Mouse (Mus musculus) hindlimb bud, embryonic 11.5 days (tissue): Measurements from ENCODE around the gene Slc17a7.
"Not testable (repeated sequence)": the region's sequence is repeated elsewhere in the genome, so short reads cannot be mapped to it uniquely, and the experiment has no call there.

Experiments used
- DNase-seq: peaks from one replicate; pipeline ENCODE4 v3.0.0-alpha.2; 2012; ENCODE audit warnings: low read depth, low spot score; ENCODE audit errors: extremely low spot score

Slc17a7 gene

DNA sequence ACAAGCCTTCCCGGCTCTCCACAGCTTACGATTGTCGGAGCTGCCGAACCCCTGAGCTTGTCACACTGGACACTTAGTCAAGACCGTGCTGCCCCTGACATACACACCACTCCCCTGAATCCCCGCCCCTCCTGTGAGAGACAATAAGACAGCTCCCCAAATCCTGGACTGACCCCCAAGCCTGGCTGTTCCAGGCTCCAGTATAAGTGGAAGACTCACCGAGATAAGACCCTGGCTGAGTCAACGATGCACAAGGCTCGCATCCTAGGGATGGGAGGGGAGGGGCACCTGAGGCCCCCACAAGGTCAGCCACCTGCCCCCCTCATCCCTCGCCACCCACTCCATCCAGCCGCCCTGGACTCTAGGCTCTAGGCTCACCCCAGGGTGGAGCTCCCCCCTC lies 31.9 kb upstream of the Slc17a7 start:
- DNase-seq, result no peak

DNA sequence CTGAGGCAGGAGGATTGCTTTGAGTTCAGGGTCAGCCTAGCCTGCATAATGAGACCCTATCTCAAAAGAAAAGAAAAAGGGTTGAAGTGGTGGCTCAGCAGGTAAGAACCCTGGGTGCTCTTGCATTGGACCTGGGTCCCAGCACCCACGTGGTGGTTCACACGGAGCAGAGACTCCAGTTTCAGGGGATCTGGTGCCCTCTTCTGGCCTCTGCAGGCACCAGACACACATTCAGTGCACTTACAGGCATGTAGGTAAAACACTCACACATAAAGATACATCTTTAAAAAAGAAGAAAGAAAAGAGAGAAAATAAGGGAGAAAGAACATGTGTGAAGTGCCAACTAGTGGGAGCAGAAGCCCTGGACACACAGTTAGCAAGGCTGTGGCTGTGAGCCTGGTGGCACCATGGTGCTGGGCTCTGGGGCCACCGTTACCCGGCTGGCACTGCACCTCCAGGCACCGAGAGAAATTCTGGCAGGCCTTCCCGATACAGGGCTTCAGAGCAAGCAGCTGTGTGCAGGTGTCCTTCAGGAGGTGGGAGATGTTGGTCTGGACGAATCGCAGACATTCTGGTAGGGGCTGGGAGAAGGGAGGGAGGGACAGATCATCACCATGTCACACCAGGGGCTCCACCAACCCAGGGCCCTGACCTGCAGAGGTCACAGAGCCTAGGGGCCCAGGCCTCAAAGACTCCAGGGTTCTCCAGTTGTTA lies 30.1 kb upstream of the Slc17a7 start:
- DNase-seq, result no peak

DNA sequence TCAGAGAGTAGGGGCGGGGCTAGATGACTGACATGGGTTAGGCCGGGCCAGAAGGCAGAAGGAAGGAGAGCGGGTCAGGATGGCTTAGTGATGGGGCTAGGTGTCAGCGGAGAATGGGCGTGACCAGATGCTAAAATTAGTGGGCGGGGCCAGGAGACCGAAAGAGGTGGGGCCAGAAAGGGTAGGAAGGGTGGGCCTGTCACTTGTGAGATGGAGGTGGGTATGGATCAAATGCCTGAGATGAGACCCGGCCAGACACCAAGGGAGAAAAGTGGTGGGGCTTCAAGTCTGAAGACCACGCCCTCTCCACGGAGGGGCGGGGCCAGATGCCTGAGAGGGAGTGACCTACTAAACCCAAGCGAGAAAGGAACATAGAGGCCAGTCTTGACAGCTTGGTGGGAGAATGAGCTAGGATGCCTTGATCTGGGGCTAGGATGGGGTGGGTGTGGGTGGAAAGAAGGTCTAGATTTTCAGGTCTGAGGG lies 29.2 kb upstream of the Slc17a7 start:
- no peak for DNase-seq

DNA sequence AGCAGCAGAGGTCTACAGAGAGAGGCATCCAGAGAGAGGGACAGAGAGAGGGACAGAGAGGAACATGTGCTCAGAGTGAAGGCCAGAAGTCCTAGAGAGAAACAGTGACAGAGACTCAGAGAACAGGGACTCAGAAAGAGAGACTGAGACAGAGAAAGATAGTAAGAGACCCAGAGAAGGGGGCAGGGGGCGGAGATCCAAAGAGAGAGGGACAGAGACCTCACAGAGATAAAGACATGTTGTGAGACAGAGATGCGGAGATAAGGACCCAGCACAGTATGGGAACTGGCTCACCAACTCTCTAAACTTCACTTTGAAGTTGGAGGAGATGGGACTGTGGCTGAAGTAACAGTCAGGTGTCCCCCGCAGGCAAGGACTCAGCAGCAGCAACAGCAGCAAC lies 28.4 kb upstream of the Slc17a7 start:
- DNase-seq, result no peak

DNA sequence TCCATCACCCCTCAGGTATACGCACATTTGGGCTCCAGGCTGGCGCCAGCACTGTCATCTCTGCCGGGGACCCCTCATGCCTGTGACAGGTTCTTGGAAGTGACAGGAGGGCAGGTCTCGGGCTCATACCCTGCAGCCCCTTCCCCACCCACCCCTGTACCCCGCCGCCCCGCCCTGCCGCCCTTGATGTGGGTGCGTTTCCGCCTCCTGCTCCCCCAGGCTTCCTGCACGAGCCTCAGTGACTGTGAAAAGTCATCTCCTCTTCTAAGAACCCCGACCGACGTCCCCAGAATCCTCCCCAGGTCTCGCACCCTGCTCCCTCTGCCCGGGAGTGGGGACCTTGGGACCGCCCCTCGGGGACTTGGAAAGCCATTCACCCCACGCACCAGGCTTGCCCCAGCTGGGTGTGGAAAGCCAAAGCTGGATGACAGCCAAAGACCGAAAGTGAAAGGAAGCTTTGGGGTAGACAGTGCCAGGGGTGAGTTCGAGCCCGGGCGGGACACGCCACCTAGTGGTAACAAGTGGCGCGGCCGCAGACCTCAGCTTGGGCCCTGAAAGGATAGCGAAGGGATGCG lies 27.7 kb upstream of the Slc17a7 start, which contains the start of the genes Gm45713 and Flt3l:
TSS of gene Gm45713 (minus strand) at position 239 of the 575 bp plus-strand sequence.
TSS of gene Flt3l (minus strand) at position 440 of the 575 bp plus-strand sequence.
- no peak for DNase-seq

DNA sequence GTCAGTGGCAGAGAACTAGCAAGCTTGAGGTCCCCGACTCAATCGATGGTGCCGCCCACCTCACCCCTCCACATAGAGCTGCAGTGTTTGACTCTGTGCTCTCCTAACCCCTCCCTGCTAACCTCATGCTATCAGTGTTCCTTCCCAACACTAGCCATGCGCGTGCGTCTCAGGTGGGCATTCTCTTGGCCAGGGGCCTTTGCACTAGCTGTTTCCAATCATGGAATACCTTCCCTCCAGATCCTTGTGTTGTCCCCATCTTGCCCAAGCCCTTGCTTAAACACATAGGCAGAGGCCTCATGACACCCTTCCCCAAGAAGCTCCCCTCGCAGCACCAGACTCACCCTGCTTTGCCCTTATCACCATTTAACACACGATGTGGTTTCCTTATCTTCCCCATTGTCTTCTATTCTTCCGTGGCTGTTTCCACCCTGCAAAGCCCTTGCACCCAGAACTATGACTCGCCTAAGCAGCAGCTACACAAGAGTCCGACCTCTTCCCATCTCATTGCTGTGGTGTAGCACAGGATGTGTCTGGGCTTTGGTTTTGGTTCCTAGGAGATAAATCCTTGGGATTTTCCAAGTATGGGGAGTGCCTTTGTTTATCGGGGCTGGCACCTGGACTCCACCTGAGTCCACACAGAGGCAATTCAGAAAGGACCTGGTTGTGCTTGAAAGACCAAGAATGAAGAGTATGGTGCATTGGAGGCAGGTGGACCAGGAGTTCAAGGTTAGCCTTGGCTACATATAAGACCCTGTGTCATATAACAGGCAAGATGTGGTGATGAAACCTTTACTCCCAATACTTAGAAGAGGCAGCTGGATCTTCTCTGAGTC lies 26.4 kb upstream of the Slc17a7 start:
- DNase-seq, result no peak

DNA sequence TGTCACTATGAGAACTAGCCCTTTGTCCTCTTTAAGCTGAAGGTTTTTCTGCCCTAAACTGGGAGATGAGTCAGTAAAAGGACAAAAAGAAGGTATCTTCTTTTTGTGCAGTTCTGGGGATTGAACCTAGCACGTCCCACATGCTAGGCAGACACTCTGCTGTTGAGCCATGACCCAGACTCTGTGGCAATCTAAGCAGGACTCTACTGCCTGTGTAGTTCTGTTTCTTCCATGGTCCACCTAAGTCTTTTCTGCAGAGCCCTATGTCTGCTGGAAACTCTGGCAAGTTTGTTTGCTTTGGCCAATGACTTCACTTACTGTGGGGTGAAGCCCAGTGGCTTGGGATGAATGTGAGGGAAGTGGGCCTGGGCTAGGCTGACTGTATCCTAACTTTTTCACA lies 25.3 kb upstream of the Slc17a7 start:
- no peak for DNase-seq

DNA sequence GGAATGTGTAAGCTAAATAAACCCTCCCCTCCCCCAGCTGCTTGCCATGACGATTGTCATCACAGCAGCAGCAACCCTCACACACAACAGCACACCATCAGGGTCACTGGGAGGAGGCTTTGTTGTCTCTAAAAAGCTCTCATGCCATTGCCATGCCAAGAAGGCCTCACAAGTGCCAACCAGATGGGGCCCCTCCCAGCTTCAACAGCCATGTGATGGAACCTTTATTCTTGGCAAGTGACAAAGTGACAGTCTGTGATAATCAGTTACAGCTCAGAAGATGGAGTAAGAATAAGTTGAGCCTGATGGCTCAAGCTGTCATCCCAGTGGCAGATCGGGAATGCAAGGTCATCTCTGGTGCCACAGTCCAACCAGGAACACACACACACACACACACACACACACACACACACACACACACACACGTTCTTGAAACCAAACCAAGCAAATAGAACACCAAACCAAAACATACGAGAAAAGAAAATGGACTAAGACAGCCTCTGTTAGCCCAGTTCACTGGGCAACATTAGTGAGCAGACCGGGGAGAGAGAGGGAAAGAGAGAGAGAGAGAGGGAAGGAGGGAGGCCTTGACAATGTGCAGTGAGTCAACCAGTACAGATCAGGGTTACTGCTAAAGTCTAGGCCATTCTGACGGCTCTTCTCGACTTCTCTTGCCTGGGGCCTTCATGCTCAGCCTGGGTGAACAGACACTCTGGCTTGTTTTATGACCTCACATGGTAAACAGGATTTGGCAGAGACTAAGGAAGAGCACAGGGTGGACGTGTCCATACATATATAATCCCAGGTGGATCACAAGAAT lies 23.6 kb upstream of the Slc17a7 start:
- DNase-seq, result no peak

DNA sequence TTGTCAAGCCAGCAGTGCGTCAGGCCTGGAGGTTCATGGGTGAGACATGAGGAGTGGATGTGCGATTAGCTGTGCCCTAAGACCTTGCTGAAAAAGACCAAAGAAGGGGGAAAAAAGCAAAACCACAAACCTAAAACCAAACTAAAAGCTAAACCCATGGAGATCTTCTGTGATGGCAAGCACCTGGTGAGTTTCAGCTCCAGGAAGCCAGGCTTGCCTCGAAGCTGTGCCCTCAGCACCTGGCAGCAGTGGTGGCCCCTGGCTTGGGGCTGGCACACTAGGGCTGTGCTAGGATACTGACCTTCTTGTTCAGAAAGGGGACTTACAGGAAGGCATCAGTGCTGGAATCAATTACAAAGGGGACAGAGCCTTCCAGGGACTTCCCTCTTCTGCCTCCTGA lies 22.4 kb upstream of the Slc17a7 start:
- no peak for DNase-seq

DNA sequence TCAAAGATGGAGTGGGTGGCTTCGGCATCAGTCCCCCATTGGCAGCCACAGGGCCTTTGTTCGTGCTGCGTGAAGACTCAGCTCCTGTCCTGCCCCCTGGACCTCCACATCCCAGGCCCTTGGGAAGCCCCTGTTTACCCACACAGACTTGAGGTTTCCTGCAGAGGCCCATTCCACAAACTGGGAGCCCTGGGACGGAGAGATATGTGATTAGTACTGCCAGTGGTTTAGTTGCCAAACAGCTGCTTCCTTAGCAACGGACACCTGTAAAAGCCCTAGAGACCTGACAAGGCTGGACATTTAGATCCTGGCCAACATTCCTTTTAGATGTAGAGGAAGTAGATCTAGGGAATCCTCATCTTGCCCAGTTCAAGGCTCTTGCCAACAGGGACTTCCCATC lies 21.8 kb upstream of the Slc17a7 start:
- DNase-seq, result no peak

DNA sequence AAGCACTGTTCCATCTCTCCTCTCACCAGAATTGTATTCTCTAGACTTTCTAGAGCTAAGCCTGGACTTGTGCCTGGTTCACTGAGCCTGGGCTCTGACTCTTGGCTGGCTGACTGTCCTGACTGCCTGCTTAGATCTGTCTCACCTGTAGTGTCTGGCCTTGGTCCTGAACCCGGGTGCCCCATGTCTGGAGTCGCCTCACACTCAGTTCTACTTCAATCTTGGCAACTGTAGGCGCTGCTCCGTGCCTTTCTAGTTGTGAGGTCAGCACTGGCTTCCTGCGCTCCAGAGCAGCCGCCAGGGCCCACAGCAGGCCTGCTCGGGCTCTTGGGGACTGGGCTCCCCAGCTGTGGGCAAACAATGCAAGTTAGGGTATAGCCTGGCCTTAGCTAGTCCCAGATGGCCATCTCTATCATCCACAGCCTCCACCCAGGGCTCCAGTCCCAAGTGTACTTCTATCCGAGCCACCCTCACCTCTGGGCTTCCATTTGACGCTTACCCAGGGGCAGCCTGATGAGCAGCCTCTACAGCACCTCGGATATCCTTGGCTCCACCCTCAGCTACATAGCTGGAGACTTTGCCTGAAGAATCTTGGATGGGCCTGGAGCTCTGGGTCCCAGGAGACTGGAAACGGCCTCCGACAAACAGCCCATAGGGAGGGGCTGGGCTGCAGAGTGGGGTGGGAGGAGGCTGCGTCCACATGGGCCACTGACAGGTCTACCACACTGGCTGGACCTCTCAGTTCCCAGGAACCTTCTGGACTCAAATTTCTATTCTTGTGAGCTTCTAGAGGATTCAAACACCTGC lies 19.2 kb upstream of the Slc17a7 start:
- no peak for DNase-seq

DNA sequence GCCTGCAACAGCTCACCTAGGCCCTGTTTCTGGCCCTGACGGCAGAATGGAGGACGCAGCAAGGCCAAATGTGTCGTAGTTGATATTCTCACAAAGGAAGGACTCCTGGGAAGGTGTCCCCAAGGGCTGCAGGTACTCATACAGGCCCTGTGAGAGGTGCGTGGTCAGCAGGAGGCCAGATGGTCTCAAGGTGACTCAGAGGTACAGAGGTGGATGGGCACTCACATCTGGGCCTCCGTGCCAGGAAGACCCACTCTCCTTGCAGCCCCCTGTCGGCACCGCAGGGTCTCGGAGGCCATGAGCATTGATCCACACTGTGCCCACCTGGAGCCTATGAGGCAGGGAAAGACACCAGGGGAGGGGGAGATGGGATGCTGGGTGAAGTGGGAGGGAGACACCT lies 18.3 kb upstream of the Slc17a7 start:
- no peak for DNase-seq

DNA sequence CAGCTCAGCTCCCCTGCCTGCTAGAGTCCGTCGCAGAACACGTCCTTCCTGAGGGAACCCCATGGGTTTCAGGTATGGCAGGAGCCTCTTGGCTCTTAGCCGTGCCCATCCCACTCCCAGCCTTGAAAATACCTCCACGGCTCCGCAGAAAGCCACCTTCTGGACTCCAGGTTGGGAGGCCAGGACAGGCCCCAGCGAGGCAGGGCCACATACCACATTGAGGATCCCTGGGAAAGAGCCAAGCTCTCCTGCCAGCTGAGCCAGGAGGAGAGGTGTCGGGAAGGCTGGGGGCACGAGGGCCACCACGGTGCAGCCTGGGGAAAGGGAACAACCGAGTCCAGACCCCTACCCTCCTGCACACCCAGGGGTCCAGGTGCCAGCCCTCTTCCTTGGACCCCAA lies 16.5 kb upstream of the Slc17a7 start:
- no peak for DNase-seq

DNA sequence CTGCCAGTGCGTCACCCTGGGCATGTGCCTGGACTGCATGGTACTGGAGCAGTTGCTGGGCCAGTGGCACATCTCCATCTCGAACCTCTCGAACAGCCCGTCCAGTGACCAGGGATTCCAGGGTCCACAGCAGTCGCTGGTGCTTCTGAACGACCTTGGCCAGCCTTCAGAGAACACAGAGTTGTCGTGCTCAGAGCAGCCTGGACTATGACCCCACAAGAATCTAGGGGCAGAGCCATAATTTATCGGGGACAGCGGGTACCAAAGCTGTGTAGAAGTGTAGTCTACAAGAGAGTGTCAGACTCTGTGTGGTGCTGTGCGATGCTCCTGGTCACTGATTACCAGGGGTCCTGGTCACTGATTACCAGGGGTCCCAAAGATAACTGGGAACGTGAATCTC lies 15.8 kb upstream of the Slc17a7 start:
- DNase-seq, result no peak

DNA sequence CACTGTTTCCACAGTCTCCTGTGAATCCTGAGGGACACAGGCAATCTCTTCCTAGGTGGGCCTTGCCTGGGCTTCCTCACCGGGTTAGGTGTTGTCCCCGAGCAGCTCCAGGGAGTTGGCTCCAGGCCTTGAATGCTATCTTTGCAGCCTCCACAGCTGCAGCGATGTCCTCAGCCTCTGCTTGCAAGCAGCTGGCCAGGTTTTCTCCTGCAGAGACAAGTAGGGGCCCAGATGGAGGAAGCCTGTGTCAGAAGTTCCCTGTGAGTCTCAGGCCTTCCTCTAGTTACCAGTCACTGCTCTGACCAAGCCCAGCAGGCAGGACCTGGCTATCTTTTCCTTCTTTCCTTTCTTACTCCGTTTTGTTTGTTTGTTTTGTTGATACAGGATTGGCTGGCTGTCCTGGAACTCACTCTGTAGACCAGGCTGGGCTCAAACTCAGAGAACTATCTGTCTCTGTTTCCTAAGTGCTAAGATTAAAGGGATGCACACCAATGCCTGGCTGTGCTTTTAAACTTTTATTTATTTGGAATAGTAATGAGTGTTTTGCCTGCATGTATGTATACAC lies 15.1 kb upstream of the Slc17a7 start:
- no peak for DNase-seq

DNA sequence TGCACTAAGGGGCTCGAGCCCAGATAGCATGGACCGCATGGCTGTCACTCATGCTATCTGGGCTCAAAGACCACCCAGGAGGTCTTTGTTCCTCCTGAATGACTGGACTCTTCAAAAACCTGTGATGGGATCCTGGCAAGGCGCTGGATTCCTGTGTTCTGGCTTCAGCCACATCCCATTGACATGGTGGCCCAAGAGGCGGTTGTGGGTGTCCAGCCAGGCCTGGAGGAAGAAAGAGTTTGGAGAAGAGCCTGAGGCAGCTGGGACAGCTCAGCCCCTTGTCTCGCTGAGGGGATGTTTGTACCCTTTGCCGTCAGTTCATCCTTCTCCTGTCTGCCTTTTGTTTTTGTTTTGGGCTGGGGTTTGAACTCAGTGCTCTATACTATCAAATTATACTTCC lies 14.2 kb upstream of the Slc17a7 start:
- DNase-seq, result no peak

DNA sequence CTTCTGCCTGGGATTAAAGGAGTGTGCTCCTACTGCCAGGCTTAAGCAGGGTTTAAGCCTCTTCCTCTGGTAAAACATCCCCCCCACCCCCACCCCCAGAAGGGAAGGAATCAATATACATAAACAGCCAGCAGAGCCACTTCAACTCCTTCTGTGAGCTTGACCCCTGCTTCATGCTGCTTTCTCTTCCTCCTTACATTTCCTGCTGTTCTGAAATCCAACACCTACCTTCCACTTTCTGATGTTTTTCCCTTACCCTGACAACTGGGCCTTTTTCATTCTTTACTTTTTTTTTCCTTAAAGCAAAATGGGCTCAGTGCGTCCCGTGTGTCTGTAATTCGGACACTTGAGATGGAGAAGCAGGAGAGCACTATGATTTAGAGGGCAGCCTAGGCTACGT lies 13.4 kb upstream of the Slc17a7 start:
- no peak for DNase-seq

DNA sequence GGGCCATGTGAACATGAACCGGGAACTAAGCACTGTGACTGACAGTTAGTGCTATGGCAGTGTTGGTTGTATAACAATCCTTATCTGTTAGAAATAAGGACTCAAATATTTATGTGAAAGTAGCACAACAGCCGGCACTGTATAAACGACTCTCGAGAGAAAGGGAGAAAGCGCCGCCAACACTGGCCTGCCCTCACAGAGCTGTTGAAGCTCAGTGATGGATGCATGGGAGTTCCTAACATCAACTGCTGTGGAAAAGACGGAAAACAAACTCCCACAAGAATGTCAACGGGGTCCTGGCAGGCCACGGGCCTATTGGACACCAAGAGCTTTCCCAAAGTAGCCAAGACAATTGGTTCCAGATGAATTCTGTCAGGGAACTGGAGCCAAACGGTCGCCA lies 12.4 kb upstream of the Slc17a7 start:
- no peak for DNase-seq

DNA sequence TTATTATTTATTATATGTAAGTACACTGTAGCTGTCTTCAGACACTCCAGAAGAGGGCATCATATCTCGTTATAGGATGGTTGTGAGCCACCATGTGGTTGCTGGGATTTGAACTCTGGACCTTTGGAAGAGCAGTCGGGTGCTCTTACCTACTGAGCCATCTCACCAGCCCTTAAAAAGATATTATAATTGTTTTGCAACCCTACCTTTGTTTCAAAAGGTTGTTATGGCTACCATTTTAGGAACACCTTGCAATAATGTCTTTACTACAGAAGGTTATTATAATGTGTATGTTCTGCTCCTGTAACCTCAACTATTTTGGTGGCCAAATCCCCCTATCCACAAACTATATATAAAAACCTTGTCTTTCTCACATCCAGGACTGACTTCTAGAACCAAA lies 10.7 kb upstream of the Slc17a7 start:
- not testable (repeated sequence) for DNase-seq

DNA sequence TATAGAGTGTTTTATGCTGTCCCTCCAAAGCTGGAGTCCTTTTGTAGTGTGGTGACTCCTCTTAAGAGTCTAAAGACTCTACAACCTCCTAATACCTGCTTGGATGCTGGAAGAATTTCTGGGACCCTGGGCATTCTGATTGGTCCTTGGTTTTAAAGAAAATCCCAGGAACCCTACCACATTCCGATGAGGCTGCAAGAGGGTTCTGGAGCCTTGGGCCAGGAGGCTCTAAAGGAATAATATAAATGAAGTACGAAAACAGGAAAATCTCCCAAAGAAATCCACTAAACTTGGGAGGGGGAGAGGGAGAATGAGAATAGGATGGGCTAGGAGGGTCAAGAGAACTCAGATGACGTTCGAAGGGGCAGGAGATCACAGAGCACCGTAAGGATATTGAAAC lies 10.2 kb upstream of the Slc17a7 start:
- DNase-seq, result no peak
